In the genomic region with DNA sequence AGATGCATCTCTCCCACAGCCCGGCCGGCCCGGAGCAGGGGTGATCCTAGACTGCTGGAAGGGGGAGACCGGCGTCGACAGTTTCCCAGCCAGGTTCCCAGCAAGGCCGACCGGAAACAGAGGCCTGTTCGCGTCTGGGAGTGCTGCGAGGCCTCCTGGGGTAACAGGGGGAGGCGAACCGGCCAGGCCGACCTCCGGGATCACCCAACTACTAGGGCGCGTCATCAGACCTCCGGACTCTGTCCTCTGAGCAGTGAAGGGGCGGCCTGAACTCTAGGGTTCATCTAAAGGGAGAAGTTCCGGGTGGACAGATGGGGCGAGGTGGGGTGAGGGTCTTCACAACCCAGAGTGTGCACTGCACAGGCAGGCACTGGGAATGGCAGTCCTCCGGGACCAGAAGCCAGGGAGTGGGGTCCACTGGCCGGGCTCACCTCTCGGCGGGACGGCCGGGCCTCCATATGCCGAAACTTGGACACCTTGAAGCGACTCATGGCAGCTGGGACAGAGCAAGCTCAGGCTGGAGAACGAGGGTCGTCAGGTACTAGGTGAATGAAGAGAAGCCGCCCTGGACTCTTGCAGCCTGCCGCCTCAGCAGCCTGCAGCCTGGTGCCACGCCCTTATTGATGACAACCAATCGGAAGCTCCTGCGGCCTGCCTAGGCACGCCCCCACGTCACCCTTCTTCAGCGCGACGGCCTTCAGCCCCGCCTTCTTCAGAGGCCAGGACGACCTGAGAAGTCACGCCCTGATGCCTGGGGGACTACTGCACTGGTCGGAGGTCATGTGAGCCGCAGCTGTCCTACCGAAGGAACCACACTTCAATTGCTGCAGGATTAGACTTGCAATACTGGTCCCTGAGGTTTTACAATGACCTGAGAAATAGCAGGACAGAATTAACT, we compare ENCODE assay signal across 1 mouse cellular context.
A peak's percentile ranks its signal among the peaks of the same experiment; 100 is the strongest.
TF ChIP-seq lines count a peak whose summit lies in the region.

A gene (minus strand): TSS at position 657 of the 898 bp plus-strand sequence.

TF ChIP-seq in CH12.LX, 34 proteins besides CTCF, POLR2A, EP300 and RAD21 (continued from another document):
- TF ChIP-seq UBTF (IDR thresholded peaks at IDR 0.05; ENCODE audit: low read depth, low read length) (peak; percentile 44; the same call in 1 of the 2 replicates), ZKSCAN1 (IDR thresholded peaks at IDR 0.05; ENCODE audit: borderline replicate concordance, low read depth, low read length) (no peak), PAX5 (IDR thresholded peaks at IDR 0.05; ENCODE audit: low read length) (no peak), SMC3 (IDR thresholded peaks at IDR 0.05; ENCODE audit: low read depth, low read length) (no peak), BHLHE40 (IDR thresholded peaks at IDR 0.05; ENCODE audit: low read depth, low read length) (peak; percentile 99), TCF12 (IDR thresholded peaks at IDR 0.05; ENCODE audit: low read depth, low read length) (peak; percentile 93; the same call in 1 of the 2 replicates), RCOR1 (conservative IDR thresholded peaks at IDR 0.05; ENCODE audit: low read depth, low read length) (peak; percentile 24; the same call in 1 of the 2 replicates), NRF1 (IDR thresholded peaks at IDR 0.05; ENCODE audit: low read depth, low read length) (peak; percentile 59), E2F4 (IDR thresholded peaks at IDR 0.05; ENCODE audit: insufficient replicate concordance, low read depth, low read length) (no peak), SIN3A (IDR thresholded peaks at IDR 0.05; ENCODE audit: low read length) (peak; percentile 81), IRF4 (IDR thresholded peaks at IDR 0.05; ENCODE audit: low read depth, low read length) (peak; percentile 73), MYC (IDR thresholded peaks at IDR 0.05; ENCODE audit: low read depth, low read length) (peak; percentile 64; the same call in 1 of the 2 replicates), MAFK (IDR thresholded peaks at IDR 0.05; ENCODE audit: insufficient replicate concordance, low read length) (0 out of 2 replicates have a peak, but pooled peaks have one; percentile 23), ZC3H11A (IDR thresholded peaks at IDR 0.05; ENCODE audit: low read depth, low read length) (no peak), JUN (IDR thresholded peaks at IDR 0.05; ENCODE audit: insufficient read depth, low read depth, low read length) (no peak), MAX (IDR thresholded peaks at IDR 0.05; ENCODE audit: low read length) (peak; percentile 90), ELF1 (IDR thresholded peaks at IDR 0.05; ENCODE audit: low read depth, low read length) (peak; percentile 48), MAZ (IDR thresholded peaks at IDR 0.05; ENCODE audit: low read depth, low read length) (0 out of 2 replicates have a peak, but pooled peaks have one; percentile 17), ETS1 (conservative IDR thresholded peaks at IDR 0.05; ENCODE audit: low read depth, low read length) (peak; percentile 92), GABPA (IDR thresholded peaks at IDR 0.05; ENCODE audit: insufficient replicate concordance, low read depth, low read length) (no peak), POLR2AphosphoS2 (IDR thresholded peaks at IDR 0.05; ENCODE audit: low read depth, low read length) (peak; percentile 27; the same call in 1 of the 2 replicates), KAT2A (IDR thresholded peaks at IDR 0.05; ENCODE audit: insufficient replicate concordance, low read length) (no peak), USF1 (IDR thresholded peaks at IDR 0.05; ENCODE audit: low read depth, low read length) (peak; percentile 86)
